Mouse (Mus musculus) limb, embryonic 10.5 days (tissue): Measurements from ENCODE around the gene Cnep1r1. TPM values are rescaled to one million over a fixed set of nuclear protein-coding genes. Genes with fewer than 3 reads are reported as not detected.

Experiments
- DNase-seq: peaks from one replicate; pipeline ENCODE4 v3.0.0-alpha.2; 2017; ENCODE audit warnings: low spot score
- H3K27ac ChIP-seq: fragments of 300-500 bp; sonication (generic); 2 replicates; pipeline ENCODE4 v1.5.1; 2016; ENCODE audit warnings: mild to moderate bottlenecking
- H3K27me3 ChIP-seq: fragments of 300-500 bp; sonication (generic); 2 replicates; pipeline ENCODE4 v1.6.1; 2016; ENCODE audit warnings: low read depth, mild to moderate bottlenecking; ENCODE audit not compliant: poor library complexity, severe bottlenecking
- H3K36me3 ChIP-seq: fragments of 300-500 bp; sonication (generic); 2 replicates; pipeline ENCODE4 v1.6.1; 2016; ENCODE audit warnings: mild to moderate bottlenecking, moderate library complexity
- H3K4me1 ChIP-seq: fragments of 300-500 bp; sonication (generic); 2 replicates; pipeline ENCODE4 v1.6.1; 2016
- H3K4me3 ChIP-seq: fragments of 300-500 bp; sonication (generic); 2 replicates; pipeline ENCODE4 v1.5.1; 2016; ENCODE audit warnings: mild to moderate bottlenecking, moderate library complexity
- H3K9me3 ChIP-seq: fragments of 300-500 bp; sonication (generic); replicated peaks from 2 replicates; pipeline ENCODE4 v1.6.1; 2016; ENCODE audit warnings: mild to moderate bottlenecking
- WGBS: fragments of 180-500 bp; shearing (Covaris S2); methylation state at CpG from one replicate; pipeline ENCODE4 v1.1.7; 2016; 5-methylcytosine and 5-hydroxymethylcytosine counted together
- microRNA-seq: library from miRNA; unstranded; fragments of <30 nt; microRNA quantifications from one replicate; pipeline ENCODE4, GENCODE M21; 2017
- polyA plus RNA-seq: library from polyadenylated mRNA; unstranded; fragments of >200 nt; fragmentation: Nextera tagmentation; extraction: Ambion mirVana; gene quantifications from 2 replicates; pipeline ENCODE4 v1.2.1, GENCODE M21; 2016

Cnep1r1 gene
- polyA plus RNA-seq, 1 experiment from 2014 or later: 48.7 TPM

DNA sequence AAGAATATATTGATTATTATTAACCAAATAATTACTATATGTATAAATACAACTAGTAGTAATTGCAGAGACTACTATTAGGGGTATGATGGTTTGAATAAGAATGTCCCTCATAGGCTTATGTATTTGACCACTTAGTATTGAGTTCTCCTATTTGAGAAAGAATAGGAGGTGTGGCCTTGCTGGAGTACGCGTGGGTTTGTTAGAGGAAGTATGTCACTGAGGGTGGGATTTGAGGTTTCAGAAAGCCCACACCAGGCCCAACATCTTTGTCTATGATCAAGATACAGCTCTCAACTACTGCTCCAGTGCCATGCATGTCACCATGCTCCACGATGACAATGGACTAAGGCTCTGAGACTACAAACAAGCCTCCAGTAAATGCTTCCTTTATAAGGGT lies 20.7 kb downstream of the Cnep1r1 start:
- WGBS: 96% methylated on average over 3 of the region's 3 CpGs
- peaks cover 14% of the 10 kb centered on the region for H3K4me1 ChIP-seq
- DNase-seq: no peak
- H3K9me3 ChIP-seq: no peaks in the 10 kb centered on the region
- H3K36me3 ChIP-seq: peaks cover 66% of the 10 kb centered on the region
- no peak overlapping the region for H3K27ac ChIP-seq
- no peaks in the 10 kb centered on the region for H3K27me3 ChIP-seq
- no peak overlapping the region for H3K4me3 ChIP-seq

DNA sequence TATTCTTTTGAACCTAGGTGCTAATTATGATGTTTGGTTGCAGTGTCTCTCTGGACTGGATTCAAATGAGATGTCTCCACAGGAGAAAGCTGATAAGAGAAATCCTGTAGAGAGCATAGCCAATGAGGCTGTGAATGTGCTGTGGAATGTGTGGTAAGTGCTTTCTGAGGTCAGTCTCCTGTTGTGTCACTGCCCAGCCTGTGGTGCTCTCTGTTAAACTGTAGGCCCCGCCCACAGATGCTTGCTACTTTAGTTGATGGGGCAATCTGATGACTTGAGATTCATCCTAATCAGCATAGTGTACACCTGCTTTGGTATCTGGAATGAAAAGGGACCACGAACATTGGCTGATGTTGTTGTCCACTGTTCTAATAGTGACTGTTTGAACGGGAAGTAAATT lies 23.1 kb downstream of the Cnep1r1 start:
- DNase-seq: no peak
- Histone ChIP-seq H3K36me3 (peaks cover 66% of the 10 kb centered on the region), H3K4me3 (no peak overlapping the region), H3K27ac (no peak overlapping the region), H3K9me3 (no peaks in the 10 kb centered on the region), H3K4me1 (peaks cover 14% of the 10 kb centered on the region), H3K27me3 (no peaks in the 10 kb centered on the region)
- 94% methylated on average over 3 of the region's 3 CpGs for WGBS

DNA sequence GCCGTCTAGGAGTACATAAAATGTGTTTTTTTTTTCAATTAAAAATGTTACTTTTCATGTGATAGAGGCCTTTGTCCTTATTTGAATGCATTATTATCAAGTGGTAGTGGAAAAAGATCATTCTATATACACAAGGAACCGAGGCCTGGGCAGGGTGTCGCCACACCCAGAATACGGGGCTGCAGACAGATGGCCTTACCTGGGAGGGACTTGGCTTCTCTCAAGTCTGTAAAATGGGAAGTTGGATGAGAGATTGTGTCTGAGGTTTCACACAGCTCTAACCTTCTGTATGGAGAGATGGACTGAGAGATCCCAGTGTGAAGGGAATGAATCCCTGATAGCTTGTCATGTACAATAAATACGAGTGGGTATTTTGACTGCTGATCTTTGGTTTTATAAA lies 25.5 kb downstream of the Cnep1r1 start:
- Histone ChIP-seq H3K27me3 (no peaks in the 10 kb centered on the region), H3K27ac (no peak overlapping the region), H3K4me1 (no peaks in the 10 kb centered on the region), H3K4me3 (no peak overlapping the region), H3K9me3 (no peaks in the 10 kb centered on the region), H3K36me3 (peaks cover 88% of the 10 kb centered on the region)
- no peak for DNase-seq
- WGBS: 89% methylated on average over 5 of the region's 5 CpGs

DNA sequence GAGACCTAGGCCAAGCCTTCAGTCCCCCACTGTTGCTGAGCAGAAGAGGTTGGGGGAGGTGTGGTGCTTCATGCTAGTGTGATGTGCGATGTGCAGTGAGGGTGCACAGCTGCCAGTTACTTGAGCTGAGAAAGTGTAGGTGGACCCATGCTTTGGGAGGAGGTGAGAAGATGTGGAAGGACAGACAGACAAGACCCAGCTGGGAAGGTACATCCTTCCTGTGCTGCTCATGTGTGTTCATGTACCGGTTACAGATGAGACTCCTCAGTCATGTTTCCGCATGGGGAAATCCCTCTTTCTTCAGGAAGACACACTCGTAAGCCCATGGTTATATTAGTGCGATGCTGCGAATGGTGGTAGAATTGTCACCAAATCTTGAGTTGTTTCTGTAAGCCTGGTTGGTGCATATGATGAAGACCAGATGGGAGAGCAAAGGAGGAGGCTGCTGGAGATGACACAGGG lies 32.4 kb downstream of the Cnep1r1 start:
- 96% methylated on average over 6 of the region's 6 CpGs for WGBS
- no peaks in the 10 kb centered on the region for H3K4me1 ChIP-seq
- H3K36me3 ChIP-seq: peaks cover 90% of the 10 kb centered on the region
- H3K27ac ChIP-seq: no peak overlapping the region
- no peak overlapping the region for H3K4me3 ChIP-seq
- no peak for DNase-seq
- no peaks in the 10 kb centered on the region for H3K27me3 ChIP-seq
- no peaks in the 10 kb centered on the region for H3K9me3 ChIP-seq

DNA sequence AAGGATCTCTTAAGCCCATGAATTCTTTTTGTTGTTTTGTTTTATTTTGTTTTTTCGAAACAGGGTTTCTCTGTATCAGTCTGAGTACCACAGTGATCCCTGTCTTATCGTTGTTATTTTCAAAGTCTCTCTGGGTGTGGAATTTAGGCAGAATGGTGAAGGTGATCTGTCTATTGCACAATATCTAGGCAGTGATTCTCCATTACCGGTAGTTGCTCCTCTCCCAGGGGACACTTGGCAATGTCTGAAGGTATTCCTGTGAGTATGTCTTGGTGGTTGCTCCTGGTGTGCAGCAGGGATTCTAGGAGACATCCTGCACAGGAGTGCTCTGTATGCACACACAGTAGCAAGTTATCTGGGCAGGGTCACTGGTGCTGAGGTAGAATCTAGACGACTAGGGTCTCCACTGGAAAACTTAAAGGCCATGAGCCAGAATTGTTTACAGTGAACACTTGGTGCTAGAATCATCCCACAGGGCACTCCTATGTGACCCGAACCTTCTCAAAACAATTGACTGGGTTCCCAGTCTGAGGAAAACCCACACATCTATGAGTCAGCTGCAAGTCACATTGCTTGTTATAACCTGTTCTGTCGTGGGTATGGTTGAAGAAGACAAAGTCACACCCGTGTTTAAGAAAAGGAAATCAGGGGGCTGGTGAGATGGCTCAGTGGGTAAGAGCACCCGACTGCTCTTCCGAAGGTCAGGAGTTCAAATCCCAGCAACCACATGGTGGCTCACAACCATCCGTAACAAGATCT lies 41.8 kb downstream of the Cnep1r1 start:
- Histone ChIP-seq H3K4me1 (no peaks in the 10 kb centered on the region), H3K27me3 (no peaks in the 10 kb centered on the region), H3K4me3 (no peak overlapping the region), H3K36me3 (peaks cover 95% of the 10 kb centered on the region), H3K27ac (no peak overlapping the region), H3K9me3 (no peaks in the 10 kb centered on the region)
- no peak for DNase-seq
- WGBS: 92% methylated on average over 10 of the region's 10 CpGs

DNA sequence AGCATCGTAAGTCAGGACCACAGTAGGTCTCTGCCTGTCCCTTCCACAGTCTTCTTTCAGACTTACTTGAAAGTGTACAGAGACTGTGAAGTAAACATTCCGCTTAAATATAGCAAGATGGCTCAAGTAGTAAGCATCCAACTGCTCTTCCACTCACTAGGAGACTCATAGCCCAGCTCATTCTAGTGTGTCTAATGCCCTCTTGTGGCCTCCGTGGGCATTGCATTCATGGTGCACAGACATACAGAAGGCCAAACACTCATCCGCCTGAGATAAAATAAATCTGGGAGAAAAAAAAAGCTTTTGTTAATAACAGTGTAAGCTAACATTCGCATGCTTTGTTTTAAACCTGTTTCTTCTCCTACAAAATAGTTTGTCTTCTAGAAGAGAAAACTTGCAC lies 42.9 kb downstream of the Cnep1r1 start:
- Histone ChIP-seq H3K4me1 (no peaks in the 10 kb centered on the region), H3K4me3 (no peak overlapping the region), H3K36me3 (peaks cover 94% of the 10 kb centered on the region), H3K27me3 (no peaks in the 10 kb centered on the region), H3K9me3 (no peaks in the 10 kb centered on the region), H3K27ac (no peak overlapping the region)
- 74% methylated on average over 5 of the region's 5 CpGs for WGBS
- peak; percentile 79 for DNase-seq

DNA sequence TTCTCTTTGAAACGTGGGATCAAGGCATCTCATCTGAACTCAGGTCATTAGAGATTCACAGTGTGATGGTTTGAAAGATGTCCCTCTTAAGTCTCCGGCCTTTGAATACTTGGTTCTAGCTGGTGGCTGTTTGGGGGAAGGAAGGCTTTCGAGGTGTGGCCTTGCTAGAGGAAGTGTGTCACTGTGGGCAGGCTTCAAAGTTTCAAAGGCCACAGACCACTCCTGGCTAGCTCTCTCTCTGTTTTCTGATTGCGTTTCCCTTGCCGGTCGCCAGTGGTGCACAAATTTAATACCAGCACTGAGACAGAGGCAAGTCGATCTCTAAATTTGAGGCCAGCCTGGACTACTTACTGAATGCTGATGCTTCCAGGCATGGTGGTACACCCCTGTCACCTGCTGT lies 56.7 kb downstream of the Cnep1r1 start:
- Histone ChIP-seq H3K27me3 (no peaks in the 10 kb centered on the region), H3K4me1 (no peaks in the 10 kb centered on the region), H3K4me3 (no peak overlapping the region), H3K36me3 (peaks cover 24% of the 10 kb centered on the region), H3K27ac (no peak overlapping the region), H3K9me3 (no peaks in the 10 kb centered on the region)
- 92% methylated on average over 7 of the region's 7 CpGs for WGBS
- DNase-seq: no peak

DNA sequence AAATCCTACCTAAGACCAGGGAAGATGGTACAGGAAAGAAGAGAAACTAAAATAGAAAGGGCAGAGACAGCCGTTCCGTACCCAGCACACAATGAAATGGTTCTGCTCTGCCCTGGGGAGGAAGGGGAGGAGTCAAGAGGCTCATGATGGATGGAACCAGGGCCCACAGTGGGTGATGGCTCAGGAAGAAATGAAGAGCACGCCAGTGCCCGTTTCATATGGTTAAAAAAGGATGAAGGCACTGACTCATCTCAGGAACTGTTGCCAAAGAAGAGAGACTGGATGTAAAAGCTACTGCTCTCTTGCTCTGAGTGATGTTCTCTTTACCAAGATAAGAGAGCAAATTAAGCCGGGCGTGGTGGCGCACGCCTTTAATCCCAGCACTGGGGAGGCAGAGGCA lies 58.7 kb downstream of the Cnep1r1 start:
- no peak for DNase-seq
- Histone ChIP-seq H3K36me3 (peaks cover 6% of the 10 kb centered on the region), H3K4me1 (no peaks in the 10 kb centered on the region), H3K27me3 (no peaks in the 10 kb centered on the region), H3K27ac (no peak overlapping the region), H3K4me3 (no peak overlapping the region), H3K9me3 (no peaks in the 10 kb centered on the region)
- 90% methylated on average over 8 of the region's 8 CpGs for WGBS

DNA sequence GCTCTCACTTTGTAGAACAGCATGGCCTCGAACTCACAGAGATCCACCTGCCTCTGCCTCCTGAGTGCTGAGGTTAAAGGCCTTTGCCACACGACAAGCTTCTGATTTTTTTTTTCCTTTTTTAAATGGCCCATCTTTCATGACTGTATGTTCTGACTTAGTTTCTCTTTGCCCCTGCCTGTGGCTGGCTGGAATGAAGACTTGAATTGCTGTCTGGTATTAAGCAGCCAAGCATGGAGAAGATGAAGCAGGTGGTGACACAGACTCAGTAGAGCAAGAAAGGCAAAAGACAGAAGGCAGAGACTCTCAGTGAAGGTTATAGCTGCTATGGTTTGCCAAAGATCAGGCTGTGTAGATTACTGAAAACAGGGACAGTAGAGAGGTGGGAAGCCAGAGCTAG lies 64.6 kb downstream of the Cnep1r1 start:
- DNase-seq: no peak
- 84% methylated on average over 2 of the region's 2 CpGs for WGBS
- no peak overlapping the region for H3K27ac ChIP-seq

More for the DNA sequence above, 64.6 kb downstream of the Cnep1r1 start:
- Histone ChIP-seq H3K9me3 (no peaks in the 10 kb centered on the region), H3K4me1 (no peaks in the 10 kb centered on the region), H3K27me3 (no peaks in the 10 kb centered on the region), H3K36me3 (no peaks in the 10 kb centered on the region), H3K4me3 (no peak overlapping the region)

Small RNA genes lying within 50 kb of the gene (microRNA-seq; reads per million reads assigned to microRNA genes)
- 1.8 reads per million for gene Mir7071

Other genes with a start within 250 kb of the Cnep1r1 start
- gene Zfp423, start 159.2 kb upstream of the Cnep1r1 start, polyA plus RNA-seq: 23.6 and 29.4 TPM in 2 replicates
- gene Heatr3, start 19.1 kb downstream of the Cnep1r1 start, polyA plus RNA-seq: 52.1 and 55.3 TPM in 2 replicates
- 9.9 and 10.0 TPM in 2 replicates for gene Tent4b, start 80.4 kb downstream of the Cnep1r1 start, polyA plus RNA-seq
- 2.2 and 3.1 TPM in 2 replicates for gene Adcy7, start 153.6 kb downstream of the Cnep1r1 start, polyA plus RNA-seq
- gene Brd7, start 243.4 kb downstream of the Cnep1r1 start, polyA plus RNA-seq: 78.8 and 88.8 TPM in 2 replicates